In the genomic region with DNA sequence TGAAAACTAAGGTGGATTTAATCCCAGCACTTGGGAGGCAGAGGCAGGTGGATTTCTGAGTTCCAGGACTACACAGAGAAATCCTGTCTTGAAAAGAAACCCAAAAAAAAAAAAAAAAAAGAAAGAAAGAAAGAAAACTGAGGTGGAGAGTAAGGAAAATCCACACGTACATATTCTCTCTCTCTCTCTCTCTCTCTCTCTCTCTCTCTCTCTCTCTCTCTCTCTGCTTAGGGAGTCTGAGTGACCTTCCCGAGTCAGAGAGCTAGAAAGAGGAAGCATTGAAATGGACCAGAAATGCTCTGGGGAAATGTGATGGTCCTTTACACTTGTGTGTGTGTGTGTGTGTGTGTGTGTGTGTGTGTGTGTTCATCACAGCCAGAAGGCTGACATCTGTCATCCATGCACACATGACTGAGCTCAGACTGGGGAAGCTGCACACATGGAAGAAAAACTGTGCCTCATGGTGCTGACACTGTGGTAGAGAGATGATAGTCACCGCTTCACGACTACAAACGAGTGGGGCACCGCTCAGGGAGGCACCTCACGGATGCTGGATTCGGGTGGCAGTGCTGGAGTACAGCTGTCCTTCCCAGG, we compare ENCODE assay signal across 19 mouse cellular contexts. TPM values are rescaled to one million over a fixed set of nuclear protein-coding genes. Genes with fewer than 3 reads are reported as not detected.
DNase-seq lines count a peak whose midpoint lies in the region; ATAC-seq and TF ChIP-seq lines count a peak whose summit lies in the region.
"Had no signal": no experiment of that assay in that cellular context is flagged by ENCODE, and none has a peak within 500 bp of the region (broad histone marks: within the 10 kb centered on the region; RNA-seq: fewer than 3 reads in every experiment).

No protein-coding gene starts in this region.

- no peak for TF ChIP-seq EP300 in liver, postnatal 0 days (IDR thresholded peaks at IDR 0.05; ENCODE audit: low read depth)

- H3K9ac ChIP-seq in liver, postnatal 0 days (replicated peaks) = no peak overlapping the region
- no peak overlapping the region for H3K9ac ChIP-seq in kidney, embryonic 15.5 days
- H3K9ac ChIP-seq: forebrain, embryonic 15.5 days; limb, embryonic 12.5 days had no signal

- no peaks in the 10 kb centered on the region for H3K27me3 ChIP-seq in liver, postnatal 0 days (ENCODE audit: insufficient read depth, low read length)
- no peaks in the 10 kb centered on the region for H3K27me3 ChIP-seq in splenic B cell, adult 2 months (ENCODE audit: control insufficient read depth, insufficient read depth, low read length, poor library complexity, severe bottlenecking)
- no peaks in the 10 kb centered on the region for H3K27me3 ChIP-seq in kidney, embryonic 15.5 days
- H3K27me3 ChIP-seq: forebrain, embryonic 15.5 days; limb, embryonic 12.5 days had no signal

- H3K4me2 ChIP-seq in liver, postnatal 0 days (ENCODE audit: low read depth, low read length) = peak overlapping the region; percentile 30
- H3K4me2 ChIP-seq in kidney, embryonic 15.5 days = no peak overlapping the region
- H3K4me2 ChIP-seq: forebrain, embryonic 15.5 days; heart, embryonic 11.5 days; limb, embryonic 12.5 days had no signal

- no peak for ATAC-seq in liver, postnatal 0 days
- no peak for ATAC-seq in kidney, embryonic 15.5 days (replicated peaks; ENCODE audit: low FRiP score)
- ATAC-seq: forebrain, embryonic 15.5 days; inflammation-experienced regulatory T-cells, adult 6 months; lung, postnatal 0 days had no signal

- no peaks in the 10 kb centered on the region for H3K36me3 ChIP-seq in liver, postnatal 0 days (replicated peaks; ENCODE audit: insufficient read depth, low read length)
- no peaks in the 10 kb centered on the region for H3K36me3 ChIP-seq in splenic B cell, adult 2 months (ENCODE audit: control insufficient read depth, insufficient read depth, low read length, poor library complexity, severe bottlenecking)
- no peaks in the 10 kb centered on the region for H3K36me3 ChIP-seq in kidney, embryonic 15.5 days
- H3K36me3 ChIP-seq: forebrain, embryonic 15.5 days; limb, embryonic 12.5 days; midbrain, embryonic 10.5 days had no signal

- H3K4me1 ChIP-seq in liver, postnatal 0 days (ENCODE audit: insufficient read depth) = peaks cover 58% of the 10 kb centered on the region
- peaks cover 11% of the 10 kb centered on the region; the same call in 1 of the 2 replicates for H3K4me1 ChIP-seq in kidney, embryonic 15.5 days
- H3K4me1 ChIP-seq: forebrain, embryonic 15.5 days; limb, embryonic 12.5 days; midbrain, embryonic 10.5 days had no signal

- 54% methylated on average over 8 of the region's 8 CpGs for WGBS in liver, postnatal 0 days (ENCODE audit: insufficient replicate concordance)
- 84% methylated on average over 8 of the region's 8 CpGs for WGBS in kidney, embryonic 15.5 days

- no peak overlapping the region for H3K4me3 ChIP-seq in liver, postnatal 0 days (ENCODE audit: low read depth, low read length)
- H3K4me3 ChIP-seq in kidney, embryonic 15.5 days (replicated peaks) = no peak overlapping the region
- H3K4me3 ChIP-seq: forebrain, embryonic 15.5 days; left cerebral cortex, adult 2 months; limb, embryonic 12.5 days; midbrain, embryonic 10.5 days had no signal

- H3K9me3 ChIP-seq in liver, postnatal 0 days (ENCODE audit: low read length) = no peaks in the 10 kb centered on the region
- H3K9me3 ChIP-seq in kidney, embryonic 15.5 days (replicated peaks) = no peaks in the 10 kb centered on the region
- H3K9me3 ChIP-seq: forebrain, embryonic 15.5 days; limb, embryonic 12.5 days; midbrain, embryonic 10.5 days had no signal

- no peak for TF ChIP-seq CTCF in liver, postnatal 0 days (IDR thresholded peaks at IDR 0.05; ENCODE audit: low read depth)

- intact Hi-C loops in left cerebral cortex, postnatal 36 days (cut with DNase I) = no loop called here

- DNase-seq in retina, postnatal 1 day = peak; percentile 6
- DNase-seq in retina, embryonic 14.5 days (ENCODE audit: low spot score) = no peak
- DNase-seq in induced T-regulatory cell, adult 2 months (ENCODE audit: low read depth) = peak; percentile 29
- DNase-seq in liver, postnatal 0 days = no peak
- peak; percentile 76 for DNase-seq in splenic B cell, adult 2 months (ENCODE audit: low read depth, low spot score)
- DNase-seq in left cerebral cortex, postnatal 36 days (ENCODE audit: low spot score in 2 of 2) = no peak
- no peak for DNase-seq in layer of hippocampus, postnatal 10 days (ENCODE audit: low spot score in 2 of 2)
- DNase-seq: adrenal gland, postnatal 14 days; cerebellum, postnatal 10 days; right cerebral cortex, postnatal 4 days; thymus, postnatal 25 days had no signal

- H3K27ac ChIP-seq in liver, postnatal 0 days (ENCODE audit: low read depth) = peak overlapping the region; percentile 79
- no peak overlapping the region for H3K27ac ChIP-seq in kidney, embryonic 15.5 days
- H3K27ac ChIP-seq: forebrain, embryonic 15.5 days; left cerebral cortex, adult 2 months; limb, embryonic 12.5 days; midbrain, embryonic 10.5 days had no signal

RNA-seq across cellular contexts. Expression of a gene that starts 40.0 kb away (rescaled TPM):
- 25.8 and 28.0 TPM in 2 replicates for polyA plus RNA-seq in liver, postnatal 0 days (2015; fragmentation: Nextera tagmentation; extraction: Ambion mirVana)
- 10 to 100 TPM; 74.9 to 76.2 TPM for total RNA-seq in left cerebral cortex, postnatal 36 days (2021)
- polyA plus RNA-seq in kidney, embryonic 15.5 days (2015; fragmentation: Nextera tagmentation; extraction: Ambion mirVana) = 60.8 and 62.5 TPM in 2 replicates
- total RNA-seq in layer of hippocampus, postnatal 10 days (2021) = 10 to 100 TPM; 56.9 to 60.7 TPM

Comparison
In these comparisons a context has a peak if more than half of its experiments do, and no peak if none do; other contexts are left out.
1. DNase-seq: peak in retina, postnatal 1 day (single experiment), induced T-regulatory cell, adult 2 months (single experiment) and splenic B cell, adult 2 months (single experiment); none in retina, embryonic 14.5 days (single experiment), liver, postnatal 0 days (single experiment), left cerebral cortex, postnatal 36 days (0 of 2) and layer of hippocampus, postnatal 10 days (0 of 2).